10 mouse cellular contexts compared by ENCODE assay signal in genomic region chr5:125149142-125149541, GRCm38 (mm10). TPM values are rescaled to one million over a fixed set of nuclear protein-coding genes. Genes with fewer than 3 reads are reported as not detected.
DNase-seq lines count a peak whose midpoint lies in the region; ATAC-seq and TF ChIP-seq lines count a peak whose summit lies in the region.
"Had no signal": no experiment of that assay in that cellular context is flagged by ENCODE, and none has a peak within 500 bp of the region (broad histone marks: within the 10 kb centered on the region; RNA-seq: fewer than 3 reads in every experiment).

No protein-coding gene starts in this region.

- no peaks in the 10 kb centered on the region for H3K9me3 ChIP-seq in kidney, embryonic 15.5 days (replicated peaks)
- no peaks in the 10 kb centered on the region for H3K9me3 ChIP-seq in forebrain, embryonic 16.5 days (ENCODE audit: control insufficient read depth, low read length)
- H3K9me3 ChIP-seq in hindbrain, postnatal 0 days (ENCODE audit: low read length), result no peaks in the 10 kb centered on the region
- H3K9me3 ChIP-seq in midbrain, postnatal 0 days (ENCODE audit: low read length), result no peaks in the 10 kb centered on the region

- peaks cover 98% of the 10 kb centered on the region for H3K4me1 ChIP-seq in kidney, embryonic 15.5 days
- peaks cover 83% of the 10 kb centered on the region for H3K4me1 ChIP-seq in forebrain, embryonic 16.5 days (replicated peaks; ENCODE audit: control insufficient read depth, insufficient read depth, low read length)
- H3K4me1 ChIP-seq in hindbrain, postnatal 0 days (ENCODE audit: insufficient read depth, low read length), result peaks cover 56% of the 10 kb centered on the region
- H3K4me1 ChIP-seq in midbrain, postnatal 0 days (ENCODE audit: insufficient read depth, low read length), result peaks cover 26% of the 10 kb centered on the region

- no peak for DNase-seq in kidney, adult 18-20 months
- DNase-seq in hindbrain, postnatal 0 days (ENCODE audit: low spot score), result peak; percentile 50
- DNase-seq in midbrain, postnatal 0 days (ENCODE audit: low spot score), result peak; percentile 53
- no peak for DNase-seq in c-Kit-positive CD71-positive TER-119-positive erythroid progenitor cells, embryonic 14.5 days (ENCODE audit: low spot score)
- DNase-seq in cerebellum, adult 11-12 months, result no peak
- DNase-seq in kidney, postnatal 10 days, result no peak

- no peak for ATAC-seq in kidney, embryonic 15.5 days (replicated peaks; ENCODE audit: low FRiP score)
- ATAC-seq in forebrain, embryonic 16.5 days, result no peak
- no peak for ATAC-seq in hindbrain, postnatal 0 days
- ATAC-seq in midbrain, postnatal 0 days (ENCODE audit: low FRiP score), result no peak

- no peaks in the 10 kb centered on the region for H3K27me3 ChIP-seq in kidney, embryonic 15.5 days
- H3K27me3 ChIP-seq in forebrain, embryonic 16.5 days (replicated peaks; ENCODE audit: control insufficient read depth, insufficient read depth, low read length), result no peaks in the 10 kb centered on the region
- H3K27me3 ChIP-seq in hindbrain, postnatal 0 days (ENCODE audit: insufficient read depth, low read length), result no peaks in the 10 kb centered on the region
- H3K27me3 ChIP-seq in midbrain, postnatal 0 days (ENCODE audit: insufficient read depth, low read length), result no peaks in the 10 kb centered on the region

- H3K27ac ChIP-seq in kidney, embryonic 15.5 days, result peak overlapping the region; percentile 66
- H3K27ac ChIP-seq in forebrain, embryonic 16.5 days (ENCODE audit: low read length), result peak overlapping the region; percentile 82
- peak overlapping the region; percentile 74 for H3K27ac ChIP-seq in hindbrain, postnatal 0 days
- 0 out of 2 replicates have a peak overlapping the region, but pooled peaks have one; percentile 19 for H3K27ac ChIP-seq in midbrain, postnatal 0 days (ENCODE audit: low read depth, low read length)
- H3K27ac ChIP-seq: macrophage had no signal

- H3K4me3 ChIP-seq in kidney, embryonic 15.5 days (replicated peaks), result no peak overlapping the region
- no peak overlapping the region for H3K4me3 ChIP-seq in forebrain, embryonic 16.5 days (replicated peaks; ENCODE audit: low read length)
- no peak overlapping the region for H3K4me3 ChIP-seq in hindbrain, postnatal 0 days (ENCODE audit: low read length)
- H3K4me3 ChIP-seq in midbrain, postnatal 0 days (ENCODE audit: low read depth, low read length), result no peak overlapping the region
- H3K4me3 ChIP-seq: erythroblast, embryonic 14.5 days had no signal

- TF ChIP-seq CTCF in hindbrain, postnatal 0 days (IDR thresholded peaks at IDR 0.05; ENCODE audit: low read depth), result no peak
- no peak for TF ChIP-seq CTCF in midbrain, postnatal 0 days (IDR thresholded peaks at IDR 0.05)

- no peaks in the 10 kb centered on the region for H3K36me3 ChIP-seq in kidney, embryonic 15.5 days
- no peaks in the 10 kb centered on the region for H3K36me3 ChIP-seq in forebrain, embryonic 16.5 days (ENCODE audit: control insufficient read depth, insufficient read depth)
- no peaks in the 10 kb centered on the region for H3K36me3 ChIP-seq in hindbrain, postnatal 0 days (ENCODE audit: insufficient read depth, low read length)
- H3K36me3 ChIP-seq in midbrain, postnatal 0 days (ENCODE audit: insufficient read depth, low read length), result no peaks in the 10 kb centered on the region

- H3K9ac ChIP-seq in kidney, embryonic 15.5 days, result no peak overlapping the region
- H3K9ac ChIP-seq in forebrain, embryonic 16.5 days (replicated peaks; ENCODE audit: low read depth, low read length), result peak overlapping the region; percentile 38; the same call in 1 of the 2 replicates
- H3K9ac ChIP-seq in hindbrain, postnatal 0 days (replicated peaks; ENCODE audit: low read length), result no peak overlapping the region; the same call in 1 of the 2 replicates
- H3K9ac ChIP-seq in midbrain, postnatal 0 days (replicated peaks; ENCODE audit: low read length, poor library complexity, severe bottlenecking), result no peak overlapping the region

- no peak overlapping the region for H3K4me2 ChIP-seq in kidney, embryonic 15.5 days
- no peak overlapping the region for H3K4me2 ChIP-seq in forebrain, embryonic 16.5 days (ENCODE audit: low read length)
- H3K4me2 ChIP-seq in hindbrain, postnatal 0 days (ENCODE audit: low read depth, low read length), result no peak overlapping the region; the same call in 1 of the 2 replicates
- no peak overlapping the region for H3K4me2 ChIP-seq in midbrain, postnatal 0 days (ENCODE audit: low read depth, low read length, poor library complexity, severe bottlenecking)

- WGBS in kidney, embryonic 15.5 days, result 73% methylated on average over 17 of the region's 17 CpGs
- WGBS in forebrain, embryonic 16.5 days, result 34% methylated on average over 17 of the region's 17 CpGs
- 35% methylated on average over 17 of the region's 17 CpGs for WGBS in hindbrain, postnatal 0 days
- WGBS in midbrain, postnatal 0 days, result 60% methylated on average over 17 of the region's 17 CpGs

RNA-seq across cellular contexts. Expression of gene Ncor2, which starts 29.9 kb away (rescaled TPM):
- polyA plus RNA-seq in kidney, embryonic 15.5 days (2015; fragmentation: Nextera tagmentation; extraction: Ambion mirVana), result 27.5 and 28.8 TPM in 2 replicates
- 26.5 and 27.1 TPM in 2 replicates for polyA plus RNA-seq in forebrain, embryonic 16.5 days (2015; fragmentation: Nextera tagmentation; extraction: Ambion mirVana)
- 35.4 and 37.5 TPM in 2 replicates for total RNA-seq in hindbrain, postnatal 0 days (2014; rRNA removed)
- polyA plus RNA-seq in hindbrain, postnatal 0 days (2015; fragmentation: Nextera tagmentation; extraction: Ambion mirVana), result 20.9 and 22.7 TPM in 2 replicates
- 22.8 and 37.8 TPM in 2 replicates for total RNA-seq in midbrain, postnatal 0 days (2014; rRNA removed)
- polyA plus RNA-seq in midbrain, postnatal 0 days (2015; fragmentation: Nextera tagmentation; extraction: Ambion mirVana), result 15.5 and 17.8 TPM in 2 replicates

Comparison
In these comparisons a context has a peak if more than half of its experiments do, and no peak if none do; other contexts are left out.
1. H3K27ac ChIP-seq: peak in every context shown above with its lines; median percentile 82 in forebrain, embryonic 16.5 days; 74 in hindbrain, postnatal 0 days; 66 in kidney, embryonic 15.5 days; 19 in midbrain, postnatal 0 days.
2. DNase-seq: peak in hindbrain, postnatal 0 days (single experiment) and midbrain, postnatal 0 days (single experiment); none in kidney, adult 18-20 months (single experiment), c-Kit-positive CD71-positive TER-119-positive erythroid progenitor cells, embryonic 14.5 days (single experiment), cerebellum, adult 11-12 months (single experiment) and kidney, postnatal 10 days (single experiment).